Mouse (Mus musculus): ENCODE data around the gene Col2a1.

- TF ChIP-seq CTCF (IDR thresholded peaks at IDR 0.05; ENCODE audit: borderline replicate concordance, extremely low read depth, insufficient read depth, insufficient read length) (no peak), POLR2A (IDR thresholded peaks at IDR 0.05; ENCODE audit: borderline replicate concordance, extremely low read depth, insufficient read depth, insufficient read length, poor library complexity, severe bottlenecking) (no peak)
Observed at GRCm38 (mm10) chr15:97927018-97927417, 77.5 kb downstream of the Col2a1 start.
